Mouse (Mus musculus) ES-E14 (cell line): Measurements from ENCODE around the gene Gm28845. TPM values are rescaled to one million over a fixed set of nuclear protein-coding genes. Genes with fewer than 3 reads are reported as not detected.

Experiments used
- DNase-seq: peaks from one replicate; pipeline ENCODE4 v3.0.0-alpha.2; 2013; ENCODE audit warnings: low read depth, low spot score
- H3K27ac ChIP-seq: 2 replicates; pipeline ENCODE4 v1.5.1; 2012; ENCODE audit warnings: low read depth, mild to moderate bottlenecking, low read length, moderate library complexity, mixed read lengths; ENCODE audit not compliant: poor library complexity, insufficient read depth, severe bottlenecking
- H3K36me3 ChIP-seq: 2 replicates; pipeline ENCODE4 v1.6.1; 2012; ENCODE audit warnings: mild to moderate bottlenecking, low read length, moderate library complexity, mixed read lengths; ENCODE audit not compliant: control insufficient read depth, poor library complexity, insufficient read depth, severe bottlenecking
- H3K4me1 ChIP-seq, 2 experiments: fragments of 150-350 bp in 1 of 2; sonication (generic) in 1 of 2; 2 replicates each; pipeline ENCODE4 v1.6.1; 2012; ENCODE audit warnings: low read length in 2 of 2, mild to moderate bottlenecking in 1 of 2, mixed read lengths in 1 of 2; ENCODE audit not compliant: control insufficient read depth in 2 of 2, insufficient read depth in 2 of 2, poor library complexity in 1 of 2
- H3K4me3 ChIP-seq, 2 experiments: fragments of 150-350 bp in 1 of 2; sonication (generic) in 1 of 2; 2 replicates each; pipeline ENCODE4 v1.5.1; 2012; ENCODE audit warnings: low read length in 2 of 2, low read depth in 1 of 2, mild to moderate bottlenecking in 1 of 2, mixed read lengths in 1 of 2; ENCODE audit not compliant: insufficient read depth in 1 of 2, poor library complexity in 1 of 2, severe bottlenecking in 1 of 2
- H3K9ac ChIP-seq: 2 replicates; pipeline ENCODE4 v1.6.1; 2012; ENCODE audit warnings: low read depth, mild to moderate bottlenecking, low read length, mixed read lengths; ENCODE audit not compliant: poor library complexity, insufficient read depth, severe bottlenecking
- H3K9me3 ChIP-seq: fragments of 150-350 bp; sonication (generic); 2 replicates; pipeline ENCODE4 v1.6.1; 2012; ENCODE audit warnings: low read depth, mild to moderate bottlenecking, low read length; ENCODE audit not compliant: control insufficient read depth, insufficient read depth
- CHD2 ChIP-seq: IDR thresholded peaks from 2 replicates; pipeline ENCODE4 v1.6.1; 2014; ENCODE audit warnings: mild to moderate bottlenecking, low read depth, low read length, inconsistent platforms
- HCFC1 ChIP-seq: IDR thresholded peaks from 2 replicates; pipeline ENCODE4 v1.6.1; 2012; ENCODE audit warnings: low read length, inconsistent platforms, borderline replicate concordance; ENCODE audit not compliant: insufficient read depth
- MAFK ChIP-seq: IDR thresholded peaks from 2 replicates; pipeline ENCODE4 v1.6.1; 2014; ENCODE audit warnings: mild to moderate bottlenecking, low read depth, low read length, inconsistent platforms; ENCODE audit not compliant: insufficient read depth
- ZC3H11A ChIP-seq: IDR thresholded peaks from 2 replicates; pipeline ENCODE4 v1.6.1; 2012; ENCODE audit warnings: low read depth, mild to moderate bottlenecking, inconsistent platforms, low read length, borderline replicate concordance
- ZNF384 ChIP-seq: IDR thresholded peaks from 2 replicates; pipeline ENCODE4 v1.6.1; 2012; ENCODE audit warnings: low read depth, low read length, inconsistent platforms
- in situ Hi-C, 2 experiments: fragments of 600-800 bp; cut with MboI; formaldehyde crosslinking; loops; one replicate each; pipeline ENCODE4 v1.15.1; 2025; ENCODE audit warnings: low sequenced_read_pairs in 2 of 2, inconsistent platforms in 1 of 2; ENCODE audit not compliant: unreplicated experiment in 2 of 2
- total RNA-seq: library from RNA; depleted of rRNA; stranded (reverse); fragments of 300-350 nt; gene quantifications from 2 replicates; pipeline ENCODE4 v1.2.3, GENCODE M21; 2012; rRNA removed

Gm28845 gene
- 0.58 TPM in 1 of 2 replicates, not detected in the other for total RNA-seq

GRCm38 (mm10) chr1:65119438-65119837, at the start of gene Gm28845:
Gm28845 (minus strand) TSS chr1:65119558.
- H3K9ac ChIP-seq: no peak within 1 kb of the TSS
- H3K9me3 ChIP-seq: no peaks in the 10 kb centered on the region
- H3K4me1 ChIP-seq: no peaks in the 10 kb centered on the region
- H3K36me3 ChIP-seq: no peaks in the 10 kb centered on the region
- in situ Hi-C loops: no loop called here
- TF ChIP-seq HCFC1 (no peak), ZC3H11A (no peak)
- H3K4me3 ChIP-seq: no peak within 1 kb of the TSS
- no peak for DNase-seq
- no peak within 1 kb of the TSS for H3K27ac ChIP-seq

- H3K9me3 ChIP-seq: no peaks in the 10 kb centered on the region
- H3K4me1 ChIP-seq: no peaks in the 10 kb centered on the region
- no peak for DNase-seq
- TF ChIP-seq MAFK (no peak), ZC3H11A (no peak), HCFC1 (no peak), CHD2 (no peak), ZNF384 (no peak)
- in situ Hi-C loops: no loop called here
- H3K9ac ChIP-seq: no peak overlapping the region
- H3K4me3 ChIP-seq: no peak overlapping the region
- H3K27ac ChIP-seq: no peak overlapping the region
- peaks cover 25% of the 10 kb centered on the region for H3K36me3 ChIP-seq
Observed at GRCm38 (mm10) chr1:65167496-65167895, 48.1 kb upstream of the Gm28845 start.

GRCm38 (mm10) chr1:65162210-65162609, 42.9 kb upstream of the Gm28845 start:
- H3K4me1 ChIP-seq: no peaks in the 10 kb centered on the region
- no peak overlapping the region for H3K27ac ChIP-seq
- TF ChIP-seq ZC3H11A (no peak), ZNF384 (no peak), MAFK (no peak), CHD2 (no peak), HCFC1 (no peak)
- no peaks in the 10 kb centered on the region for H3K9me3 ChIP-seq
- DNase-seq: no peak
- peaks cover 27% of the 10 kb centered on the region for H3K36me3 ChIP-seq
- H3K9ac ChIP-seq: no peak overlapping the region
- in situ Hi-C loops: no loop called here
- no peak overlapping the region for H3K4me3 ChIP-seq

- Histone ChIP-seq H3K9ac (no peak overlapping the region), H3K4me1 (no peaks in the 10 kb centered on the region), H3K36me3 (peaks cover 6% of the 10 kb centered on the region), H3K9me3 (no peaks in the 10 kb centered on the region), H3K4me3 (no peak overlapping the region), H3K27ac (no peak overlapping the region)
- in situ Hi-C loops: no loop called here
- no peak for DNase-seq
- TF ChIP-seq HCFC1 (no peak), ZC3H11A (no peak), ZNF384 (no peak), MAFK (no peak), CHD2 (no peak)
Observed at GRCm38 (mm10) chr1:65156111-65156510, 36.8 kb upstream of the Gm28845 start.

- peaks cover 2% of the 10 kb centered on the region for H3K36me3 ChIP-seq
- H3K27ac ChIP-seq: no peak overlapping the region
- no peak for DNase-seq
- no peaks in the 10 kb centered on the region for H3K9me3 ChIP-seq
- H3K4me3 ChIP-seq: no peak overlapping the region
- in situ Hi-C loops: no loop called here
- TF ChIP-seq ZC3H11A (no peak), CHD2 (no peak), HCFC1 (no peak), MAFK (no peak), ZNF384 (no peak)
- no peak overlapping the region for H3K9ac ChIP-seq
- H3K4me1 ChIP-seq: no peaks in the 10 kb centered on the region
Observed at GRCm38 (mm10) chr1:65154814-65155213, 35.5 kb upstream of the Gm28845 start.
